Mouse (Mus musculus) limb, embryonic 12.5 days (tissue): ENCODE results near the gene 4930564D02Rik. TPM values are rescaled to one million over a fixed set of nuclear protein-coding genes. Genes with fewer than 3 reads are reported as not detected.

Source experiments
- ATAC-seq: fragments of 200-750 bp; cut with Nextera tagmentation; 2 replicates; pipeline ENCODE4 v1.8.0; 2017; ENCODE audit warnings: low read depth, moderate TSS enrichment; ENCODE audit not compliant: insufficient number of reproducible peaks, insufficient read depth, low FRiP score, low TSS enrichment
- H3K27ac ChIP-seq: fragments of 300-500 bp; sonication (generic); 2 replicates; pipeline ENCODE4 v1.5.1; 2016; ENCODE audit warnings: mild to moderate bottlenecking, moderate library complexity
- H3K27me3 ChIP-seq: fragments of 300-500 bp; sonication (generic); 2 replicates; pipeline ENCODE4 v1.6.1; 2016; ENCODE audit warnings: mild to moderate bottlenecking, moderate library complexity
- H3K36me3 ChIP-seq: fragments of 300-500 bp; sonication (generic); 2 replicates; pipeline ENCODE4 v1.6.1; 2016; ENCODE audit warnings: mild to moderate bottlenecking, moderate library complexity
- H3K4me1 ChIP-seq: fragments of 300-500 bp; sonication (generic); replicated peaks from 2 replicates; pipeline ENCODE4 v1.6.1; 2016
- H3K4me2 ChIP-seq: fragments of 300-500 bp; sonication (generic); 2 replicates; pipeline ENCODE4 v1.6.1; 2016; ENCODE audit warnings: mild to moderate bottlenecking, moderate library complexity
- H3K4me3 ChIP-seq: fragments of 300-500 bp; sonication (generic); replicated peaks from 2 replicates; pipeline ENCODE4 v1.5.1; 2016; ENCODE audit warnings: mild to moderate bottlenecking
- H3K9ac ChIP-seq: fragments of 300-500 bp; sonication (generic); replicated peaks from 2 replicates; pipeline ENCODE4 v1.6.1; 2016; ENCODE audit warnings: mild to moderate bottlenecking, moderate library complexity
- H3K9me3 ChIP-seq: fragments of 300-500 bp; sonication (generic); 2 replicates; pipeline ENCODE4 v1.6.1; 2016; ENCODE audit warnings: mild to moderate bottlenecking, moderate library complexity
- WGBS: fragments of 180-500 bp; shearing (Covaris S2); methylation state at CpG from one replicate; pipeline ENCODE4 v1.1.7; 2016; 5-methylcytosine and 5-hydroxymethylcytosine counted together
- polyA plus RNA-seq: library from polyadenylated mRNA; unstranded; fragments of >200 nt; fragmentation: Nextera tagmentation; extraction: Ambion mirVana; gene quantifications from 2 replicates; pipeline ENCODE4 v1.2.1, GENCODE M21; 2016

4930564D02Rik gene
- polyA plus RNA-seq, 1 experiment from 2014 or later = not detected

DNA sequence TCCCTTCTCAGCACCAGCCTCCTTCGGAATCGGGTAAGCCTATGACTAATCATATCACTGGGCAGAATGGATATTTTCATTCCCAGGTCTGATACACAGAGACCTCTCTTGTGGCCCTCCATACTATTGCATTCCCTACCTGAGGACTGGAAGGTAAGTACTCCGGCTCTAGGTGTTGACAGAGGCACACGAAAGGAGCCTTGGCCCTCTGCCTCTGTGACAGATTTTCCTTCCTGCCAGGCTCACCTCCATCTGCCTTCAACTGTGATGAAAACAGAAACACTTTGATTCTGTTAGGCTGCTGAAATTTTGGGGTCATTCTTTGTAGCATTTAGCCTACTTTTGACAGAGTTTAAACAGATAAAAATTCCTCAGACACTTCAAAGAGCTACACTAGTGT is 47.2 kb downstream of the 4930564D02Rik start:
- Histone ChIP-seq H3K36me3 (no peaks in the 10 kb centered on the region), H3K4me3 (no peak overlapping the region), H3K9me3 (no peaks in the 10 kb centered on the region), H3K27ac (no peak overlapping the region), H3K9ac (no peak overlapping the region), H3K4me1 (peaks cover 9% of the 10 kb centered on the region), H3K27me3 (no peaks in the 10 kb centered on the region), H3K4me2 (no peak overlapping the region)
- no peak for ATAC-seq
- WGBS = 94% methylated on average over 4 of the region's 4 CpGs

DNA sequence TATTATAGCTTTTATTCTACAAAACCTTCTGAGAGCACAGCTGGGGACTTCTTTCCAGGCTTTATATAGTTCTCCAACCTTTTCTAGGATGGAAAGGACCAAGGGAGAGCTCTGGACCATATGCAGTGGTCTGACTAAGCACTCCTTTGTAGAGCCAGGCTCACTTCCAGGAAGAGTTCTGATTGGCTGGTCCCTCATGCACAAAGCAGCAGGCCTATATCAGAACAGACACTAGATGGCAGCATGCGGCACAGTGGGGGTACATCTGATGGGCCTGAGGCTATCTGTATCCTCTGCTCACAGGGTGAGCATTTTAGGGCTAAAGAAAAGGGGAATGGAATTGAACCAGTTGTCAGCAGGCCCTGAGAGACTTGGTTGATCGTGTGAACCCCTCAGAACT is 47.6 kb downstream of the 4930564D02Rik start:
- peaks cover 9% of the 10 kb centered on the region for H3K4me1 ChIP-seq
- no peak overlapping the region for H3K9ac ChIP-seq
- WGBS = 31% methylated on average over 2 of the region's 2 CpGs
- H3K4me3 ChIP-seq = no peak overlapping the region
- H3K27ac ChIP-seq = no peak overlapping the region
- no peak overlapping the region for H3K4me2 ChIP-seq
- no peaks in the 10 kb centered on the region for H3K9me3 ChIP-seq
- no peaks in the 10 kb centered on the region for H3K36me3 ChIP-seq
- H3K27me3 ChIP-seq = no peaks in the 10 kb centered on the region
- ATAC-seq = no peak; the same call in 1 of the 2 replicates

DNA sequence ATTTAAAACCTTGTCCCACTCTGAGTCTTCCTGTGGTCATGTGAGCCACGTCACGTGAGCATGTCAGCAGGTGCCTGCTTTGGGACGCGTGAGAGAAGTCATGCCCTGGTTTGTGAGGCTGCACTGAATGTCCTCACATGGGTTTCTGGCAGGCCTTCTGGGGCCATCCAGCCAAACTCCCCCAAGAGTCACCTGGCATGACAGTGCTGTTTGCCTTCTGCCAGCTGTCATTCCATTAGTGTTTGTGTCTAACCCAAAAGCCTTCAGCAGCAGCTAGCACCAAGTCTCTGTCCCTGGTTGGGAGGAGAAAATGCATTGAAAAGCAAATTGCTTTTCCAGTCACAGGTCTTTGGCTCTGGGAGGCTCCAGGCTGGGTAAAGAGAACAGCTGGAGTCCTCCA is 50.0 kb downstream of the 4930564D02Rik start:
- 81% methylated on average over 4 of the region's 4 CpGs for WGBS
- Histone ChIP-seq H3K4me3 (no peak overlapping the region), H3K4me2 (no peak overlapping the region), H3K9ac (no peak overlapping the region), H3K9me3 (no peaks in the 10 kb centered on the region), H3K4me1 (peaks cover 9% of the 10 kb centered on the region), H3K27me3 (no peaks in the 10 kb centered on the region), H3K27ac (peak overlapping the region; percentile 46; the same call in 1 of the 2 replicates), H3K36me3 (no peaks in the 10 kb centered on the region)
- ATAC-seq = no peak

DNA sequence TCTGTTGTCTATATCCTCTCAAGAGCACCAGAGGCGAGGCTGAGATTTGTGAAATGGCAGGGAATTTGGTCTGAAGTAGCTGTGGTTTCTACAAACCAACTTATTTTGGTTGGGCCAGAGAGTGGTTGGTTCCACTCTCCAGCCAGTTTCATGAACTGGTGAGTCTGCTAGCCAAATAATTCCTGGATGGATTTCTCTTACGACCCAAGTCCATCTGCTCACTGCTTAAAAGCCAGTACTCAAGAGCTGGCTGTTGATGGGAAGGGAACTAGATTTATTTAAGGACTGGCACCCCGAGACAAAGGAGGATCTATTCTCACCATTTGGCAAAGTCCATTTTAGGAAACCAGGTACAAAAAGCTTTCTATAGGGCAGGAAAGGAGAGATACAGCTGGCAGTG is 57.1 kb downstream of the 4930564D02Rik start:
- Histone ChIP-seq H3K4me1 (peaks cover 12% of the 10 kb centered on the region), H3K27ac (no peak overlapping the region), H3K27me3 (no peaks in the 10 kb centered on the region), H3K36me3 (no peaks in the 10 kb centered on the region), H3K9me3 (no peaks in the 10 kb centered on the region), H3K4me2 (no peak overlapping the region), H3K9ac (no peak overlapping the region), H3K4me3 (no peak overlapping the region)
- WGBS = 83% methylated on average over 3 of the region's 3 CpGs
- no peak for ATAC-seq

- WGBS = 34% methylated on average over 7 of the region's 7 CpGs
- H3K27ac ChIP-seq = peak overlapping the region; percentile 62; the same call in 1 of the 2 replicates
- no peak overlapping the region for H3K9ac ChIP-seq
- H3K36me3 ChIP-seq = no peaks in the 10 kb centered on the region
- H3K27me3 ChIP-seq = no peaks in the 10 kb centered on the region
- no peak overlapping the region for H3K4me3 ChIP-seq
- no peaks in the 10 kb centered on the region for H3K9me3 ChIP-seq
- peak; percentile 64 for ATAC-seq
- no peak overlapping the region for H3K4me2 ChIP-seq
- H3K4me1 ChIP-seq = peaks cover 19% of the 10 kb centered on the region
Observed at GRCm38 (mm10) chr3:105127881-105128280, 61.2 kb downstream of the 4930564D02Rik start.

Other genes with a start within 250 kb of the 4930564D02Rik start
- 73.8 and 77.2 TPM in 2 replicates for gene Mov10, start 248.3 kb upstream of the 4930564D02Rik start, polyA plus RNA-seq
- 37.2 and 37.7 TPM in 2 replicates for gene St7l, start 202.8 kb upstream of the 4930564D02Rik start, polyA plus RNA-seq
- 183 and 196 TPM in 2 replicates for gene Capza1, start 202.3 kb upstream of the 4930564D02Rik start, polyA plus RNA-seq
- gene Wnt2b, start 104.9 kb upstream of the 4930564D02Rik start, polyA plus RNA-seq = 0.69 and 0.70 TPM in 2 replicates
- gene Cttnbp2nl, start 13.7 kb upstream of the 4930564D02Rik start, polyA plus RNA-seq = 43.6 and 46.2 TPM in 2 replicates